Mouse (Mus musculus) gastrocnemius, postnatal 25 days (tissue): ENCODE measurements around the gene Aldob. TPM values are rescaled to one million over a fixed set of nuclear protein-coding genes. Genes with fewer than 3 reads are reported as not detected.
A peak's percentile ranks its signal among the peaks of the same experiment; 100 is the strongest.

Experiments used
- DNase-seq: peaks from one replicate; pipeline ENCODE4 v3.0.0; 2022
- long read RNA-seq, 2 experiments: library from polyadenylated mRNA; stranded (forward); transcript quantifications; one replicate each; pipeline ENCODE4 v2.0.0; 2021
- total RNA-seq, 2 experiments: library from RNA; stranded (reverse); gene quantifications; 1 replicate in 1 of 2; 2 replicates in 1 of 2; pipeline ENCODE4 v1.2.3; 2021

Aldob gene
- total RNA-seq, result not detected
- long read RNA-seq, experiment 1, partial matches to known transcripts, result 0 of 1 reads
- long read RNA-seq, experiment 1, other reads (novel, unspliced or antisense), result 1 of 1 reads
- long read RNA-seq, experiment 2, result 0 reads

DNA sequence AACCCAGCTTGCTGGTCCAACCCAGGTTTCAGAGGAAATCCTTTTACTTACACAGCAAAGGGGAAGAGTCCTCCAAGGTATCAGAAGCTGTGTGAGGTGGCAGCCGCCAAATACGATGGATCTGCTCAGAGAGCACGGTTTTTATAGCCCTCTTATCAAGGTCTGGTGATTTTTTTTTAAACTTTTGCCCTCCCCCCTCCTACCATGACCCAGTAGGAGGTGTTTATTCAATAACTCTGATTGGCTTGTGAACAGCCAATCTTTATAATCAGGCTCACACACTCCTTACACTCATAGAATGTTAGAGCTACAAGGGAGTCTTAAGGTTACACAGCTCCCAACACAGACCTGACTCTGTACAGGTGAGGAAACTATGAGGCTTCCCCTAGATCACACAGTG is at the start of gene Aldob:
Aldob (minus strand) TSS at position 164 of the 400 bp plus-strand sequence.
- DNase-seq, result no peak

DNA sequence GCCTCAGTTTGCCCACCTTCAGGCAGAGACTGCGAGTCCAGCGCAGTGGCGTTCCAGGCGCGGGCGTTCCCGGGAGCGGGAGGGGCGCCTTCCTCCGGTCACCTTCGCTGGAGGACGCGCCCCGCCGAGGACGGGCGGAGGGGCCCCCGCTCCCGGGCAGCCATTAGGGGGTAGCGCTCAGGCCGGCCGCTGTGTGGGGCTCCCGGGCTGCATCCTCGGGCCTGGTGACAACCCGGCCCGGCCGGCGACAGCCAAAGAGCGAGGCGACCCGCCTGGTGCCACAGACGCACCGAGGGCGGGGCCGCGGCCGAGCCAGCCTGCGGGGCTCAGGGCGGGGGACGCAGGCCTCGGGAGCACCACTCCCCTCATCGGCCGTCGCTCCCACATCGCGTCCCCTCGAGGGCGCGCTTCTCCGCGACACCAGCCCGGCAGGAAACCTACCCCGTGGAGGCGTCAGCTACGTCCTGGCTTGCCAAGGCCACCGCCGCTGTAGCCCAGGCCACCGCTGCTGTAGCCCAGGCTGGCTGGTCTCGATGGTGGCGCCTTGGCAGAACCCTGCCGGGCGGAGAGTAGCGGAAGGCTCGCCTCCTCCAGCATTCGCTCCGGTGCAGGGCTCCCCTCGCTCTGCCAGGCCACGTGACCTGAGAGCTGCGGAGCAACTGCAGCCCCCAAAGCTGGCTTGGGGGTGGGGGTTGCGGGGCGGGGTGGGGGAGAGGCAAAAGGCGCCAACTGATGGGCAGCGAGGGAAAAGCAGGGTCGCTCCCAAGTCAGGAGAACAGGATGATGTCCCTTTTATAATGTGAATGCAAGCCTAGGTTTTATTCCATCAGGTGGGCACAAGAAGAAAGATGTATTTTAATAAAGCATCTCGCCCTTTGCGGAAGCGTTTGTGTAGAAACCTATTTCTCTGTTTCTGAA is 48.1 kb upstream of the Aldob start, which contains the start of gene Tmem246:
Tmem246 (minus strand) TSS at position 694 of the 918 bp plus-strand sequence.
- peak; percentile 78 for DNase-seq

DNA sequence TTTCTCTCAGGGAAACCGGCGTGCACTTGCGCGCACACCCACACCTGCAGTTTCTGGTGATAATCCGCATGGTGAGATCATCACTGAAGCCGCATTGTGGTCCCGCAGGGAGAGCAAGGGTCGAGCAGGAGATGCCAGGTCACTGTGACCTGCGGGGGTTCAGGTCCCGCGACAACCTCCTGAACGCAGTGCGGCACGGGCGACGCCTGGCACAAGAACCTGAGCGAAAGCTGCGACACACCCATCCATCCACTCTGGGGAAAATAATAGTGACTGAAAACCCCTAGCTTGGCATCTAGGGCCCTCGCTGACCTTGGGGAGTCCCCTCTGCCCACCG is 47.5 kb upstream of the Aldob start:
- no peak for DNase-seq

DNA sequence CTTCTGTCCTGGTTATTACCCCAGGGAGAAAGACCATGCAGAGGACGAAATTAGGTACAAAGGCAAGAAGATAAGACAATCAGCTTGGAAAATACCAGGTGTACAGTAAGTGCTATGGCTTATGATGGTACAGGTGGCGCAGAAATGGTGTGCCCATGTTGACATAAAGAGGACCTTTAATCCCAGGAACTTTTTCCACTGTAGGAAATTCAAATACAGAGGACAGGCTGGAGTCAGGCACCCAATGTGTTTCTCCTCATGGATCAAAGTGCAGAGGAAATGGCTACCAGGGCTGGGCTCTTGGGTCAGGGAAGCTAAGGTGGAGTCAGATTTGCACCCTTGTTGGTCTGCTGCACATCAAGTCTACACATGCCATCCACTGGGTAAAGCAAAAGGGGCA is 40.8 kb upstream of the Aldob start:
- DNase-seq, result no peak

DNA sequence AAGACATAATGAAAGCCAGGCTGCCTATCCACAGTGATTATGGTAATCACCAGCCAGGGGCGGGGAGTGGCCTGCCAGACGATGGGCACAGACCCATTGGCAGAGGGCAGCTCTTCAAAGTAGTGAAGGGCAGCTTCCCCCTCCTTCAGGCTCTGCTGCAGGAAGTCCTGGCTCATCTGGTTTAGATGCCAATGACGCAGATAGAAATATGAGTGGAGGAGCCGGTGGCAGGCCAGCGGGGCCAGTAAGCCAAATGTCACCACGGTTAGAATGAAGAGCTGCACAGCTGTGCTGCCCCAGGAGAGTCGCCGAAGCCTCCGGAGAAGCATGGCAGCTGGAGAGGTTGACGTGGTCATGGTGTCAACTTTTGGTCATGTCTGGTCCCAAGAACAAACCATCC is 37.5 kb upstream of the Aldob start:
- DNase-seq, result peak; percentile 82

DNA sequence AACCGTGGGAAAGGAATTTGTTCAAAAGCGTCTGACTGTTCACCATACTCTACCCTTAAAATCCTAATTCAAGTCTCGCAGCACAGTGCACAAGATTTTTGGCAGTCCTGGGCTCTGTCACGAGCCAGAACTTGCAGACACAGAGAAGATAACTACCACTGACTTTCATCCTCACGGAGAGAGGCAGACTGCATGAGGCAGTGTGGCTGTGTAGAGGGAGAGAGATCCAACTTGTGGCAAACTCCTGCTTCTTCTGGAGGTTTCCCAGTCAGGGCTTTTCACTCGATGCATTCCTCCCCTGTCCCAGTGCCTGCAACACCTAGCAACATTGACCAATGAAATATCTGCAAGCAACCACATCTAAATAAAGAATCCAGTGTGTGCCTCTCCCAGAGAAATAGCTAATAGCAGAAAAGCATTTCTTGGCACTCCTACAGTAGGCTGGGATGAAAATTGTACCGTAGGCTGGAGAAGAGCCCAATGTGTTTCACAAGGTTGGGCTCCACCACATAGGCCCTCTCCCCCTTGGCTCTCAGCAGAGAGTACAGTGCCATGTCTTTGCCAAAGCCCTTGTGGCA is 36.3 kb upstream of the Aldob start:
- no peak for DNase-seq

DNA sequence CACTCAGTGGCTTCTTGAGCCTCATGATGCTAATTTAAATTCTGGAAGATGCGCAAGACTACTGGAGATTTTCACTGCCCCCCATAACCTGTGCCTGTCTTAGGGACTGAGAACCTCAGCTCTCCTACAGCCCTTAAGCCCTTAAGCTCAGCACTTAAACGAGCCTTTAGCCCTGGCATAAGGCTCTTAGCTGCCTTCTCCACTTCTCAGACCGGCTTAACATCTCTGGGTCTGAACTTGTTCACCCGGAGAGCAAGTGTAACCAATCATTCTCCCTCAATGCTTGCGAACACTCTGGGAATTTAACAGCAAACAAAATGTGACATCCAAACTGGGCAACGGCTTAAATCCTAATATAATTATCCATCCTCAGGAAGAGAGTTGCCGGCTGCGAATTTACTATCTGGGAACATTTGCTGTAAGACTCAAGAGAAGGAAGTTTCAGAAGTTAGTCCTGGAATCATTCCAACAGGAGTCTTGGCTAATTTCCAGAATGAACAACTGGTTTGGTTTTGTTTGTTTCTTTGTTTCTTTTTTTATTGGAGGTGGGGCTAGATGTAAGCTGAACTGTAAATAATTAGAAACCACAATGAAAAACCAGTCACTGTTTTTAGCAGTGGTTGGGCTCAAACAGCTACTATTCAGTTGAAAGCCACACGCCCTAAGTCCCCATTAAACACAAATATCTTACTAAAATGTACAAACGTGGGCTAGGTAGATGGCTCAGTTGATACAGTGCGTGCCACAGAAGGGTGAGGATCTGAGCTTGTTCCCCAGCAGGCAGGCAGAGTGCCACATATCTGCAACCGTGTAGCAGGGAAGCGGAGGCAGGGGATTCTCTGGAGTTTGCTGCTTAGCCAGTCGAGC is 34.9 kb upstream of the Aldob start:
- DNase-seq, result no peak

DNA sequence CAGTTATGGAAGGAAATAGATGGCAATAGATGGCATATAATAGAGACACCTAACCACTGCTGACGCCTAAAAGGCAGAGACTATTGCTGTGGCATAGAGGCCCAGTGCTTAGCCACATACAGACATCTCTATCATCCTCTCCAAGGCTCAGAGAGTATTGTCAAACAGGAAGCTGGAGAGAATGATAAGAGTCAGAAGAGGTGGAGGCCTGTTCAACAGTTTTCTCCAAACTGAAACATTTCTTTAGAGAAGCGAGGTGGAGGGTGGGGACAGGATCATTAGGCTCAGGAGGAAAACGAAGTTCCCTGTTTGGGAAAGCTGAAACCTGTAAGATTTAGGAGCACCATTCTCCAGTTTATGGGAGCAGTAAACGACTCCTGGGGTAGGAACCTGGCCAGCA is 31.9 kb upstream of the Aldob start:
- DNase-seq, result no peak

DNA sequence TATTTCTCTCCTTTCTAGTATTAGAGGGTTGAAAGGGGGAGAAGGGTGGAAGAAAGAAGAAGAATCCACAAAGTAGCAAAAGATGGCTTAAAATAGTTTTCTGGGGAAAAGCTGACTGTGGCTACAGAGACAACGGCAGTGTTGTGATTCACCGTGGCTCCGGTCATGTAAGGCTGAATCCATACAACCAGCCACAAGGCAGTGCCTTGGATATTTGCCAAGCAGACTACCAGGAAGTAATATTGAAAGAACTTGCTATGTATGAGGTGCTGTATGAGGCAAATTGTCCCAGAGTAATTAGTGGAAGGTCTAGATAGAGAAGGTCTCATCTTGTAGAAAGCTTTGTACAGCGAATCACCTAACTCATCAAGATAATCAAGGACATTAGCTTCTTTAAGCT is 22.8 kb upstream of the Aldob start:
- no peak for DNase-seq

DNA sequence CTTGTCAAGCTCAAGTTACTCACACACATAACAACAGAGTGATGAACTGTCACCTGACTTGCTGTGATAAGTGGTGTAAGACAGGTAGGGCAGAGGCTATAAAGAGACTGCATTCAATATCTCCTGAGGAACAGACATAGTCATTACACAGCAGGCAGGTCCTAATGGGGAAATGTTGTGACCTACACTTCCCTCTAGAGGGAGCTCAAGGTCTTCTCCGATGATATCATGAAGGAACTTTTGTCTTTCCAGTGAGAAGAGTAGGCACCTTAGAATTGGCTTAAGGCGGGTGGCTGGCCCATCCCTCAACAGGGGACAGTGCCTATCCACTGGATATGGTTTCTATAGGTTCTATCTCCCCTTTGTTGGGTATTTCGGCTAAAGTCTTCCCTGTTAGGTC is 18.3 kb upstream of the Aldob start:
- DNase-seq, result peak; percentile 12

DNA sequence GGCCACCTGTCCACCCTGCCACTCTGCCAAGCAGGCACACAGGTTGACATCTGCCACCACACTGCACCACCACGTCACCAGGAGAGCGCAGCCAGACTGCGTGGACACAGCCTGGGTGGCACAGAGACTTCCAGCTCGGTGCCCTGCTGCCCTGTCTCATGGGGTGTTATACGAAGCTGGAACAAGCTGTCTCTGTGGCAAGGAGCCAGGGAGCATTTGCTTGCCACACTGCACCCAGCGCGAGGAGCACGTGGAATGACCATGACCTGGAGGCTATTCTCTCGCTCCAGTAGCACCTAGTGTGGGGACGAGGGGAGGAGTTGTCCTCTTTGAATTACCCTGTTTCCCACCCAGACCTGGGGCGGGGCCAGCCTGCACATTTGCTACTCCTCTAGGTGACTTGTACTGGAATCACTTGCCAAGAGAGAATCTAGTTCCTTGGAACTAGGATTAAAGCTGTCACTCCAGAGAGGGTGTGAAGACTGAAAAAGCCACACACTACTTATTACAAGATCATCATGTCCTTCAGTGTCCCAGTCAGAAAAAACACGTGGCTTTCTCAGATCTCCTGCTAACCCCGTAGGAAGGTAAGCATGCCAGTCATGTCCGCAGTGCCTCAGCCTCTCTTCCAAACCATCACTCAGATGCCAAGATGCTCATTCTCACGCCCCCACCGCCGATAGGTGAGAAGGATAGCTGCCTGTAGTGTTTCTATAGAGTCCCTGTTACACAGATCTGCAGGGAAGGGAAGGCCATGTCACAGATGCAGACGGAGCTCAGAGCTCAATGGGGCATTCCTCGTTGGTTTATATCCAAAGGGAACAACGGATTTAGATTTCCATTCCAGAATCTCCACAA is 10.8 kb upstream of the Aldob start:
- DNase-seq, result peak; percentile 81

DNA sequence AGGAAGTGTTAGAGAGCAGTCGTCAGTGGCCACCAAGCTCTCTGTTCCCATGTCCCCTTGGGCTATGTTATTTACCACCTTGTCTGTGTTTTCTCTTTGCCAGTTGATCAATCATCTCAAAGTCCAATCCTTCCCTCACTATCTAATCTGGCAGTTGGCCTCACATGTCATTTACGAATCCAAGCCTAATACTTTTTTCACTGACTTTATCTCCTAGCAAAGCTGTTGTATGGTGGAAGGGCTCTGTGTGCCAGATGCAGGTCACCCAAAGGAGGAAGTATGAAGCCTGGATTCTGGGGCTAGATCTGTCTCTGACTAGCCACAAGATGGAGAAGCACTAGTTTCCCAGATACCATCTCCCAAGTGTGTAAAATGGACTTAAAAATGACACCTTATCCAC is 8.8 kb upstream of the Aldob start:
- no peak for DNase-seq

DNA sequence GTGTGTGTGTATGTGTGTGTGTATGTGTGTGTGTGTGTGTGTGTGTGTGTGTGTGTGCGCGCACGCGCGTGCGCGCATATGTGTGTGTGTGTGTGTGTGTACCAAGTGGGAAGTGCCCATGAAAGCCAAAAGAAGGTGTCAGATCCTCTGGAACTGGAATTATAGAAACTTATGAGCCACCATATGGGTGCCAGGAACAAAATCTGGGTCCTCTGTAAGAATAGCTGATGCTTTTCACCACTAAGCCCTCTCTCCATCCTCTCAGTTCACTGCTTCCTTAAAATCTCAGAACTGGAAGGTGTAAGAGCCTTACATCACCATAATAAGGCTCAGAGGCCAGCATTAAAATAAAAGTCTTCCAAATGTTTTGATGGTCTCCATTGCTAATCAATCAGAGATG is 8.0 kb upstream of the Aldob start:
- DNase-seq, result no peak

DNA sequence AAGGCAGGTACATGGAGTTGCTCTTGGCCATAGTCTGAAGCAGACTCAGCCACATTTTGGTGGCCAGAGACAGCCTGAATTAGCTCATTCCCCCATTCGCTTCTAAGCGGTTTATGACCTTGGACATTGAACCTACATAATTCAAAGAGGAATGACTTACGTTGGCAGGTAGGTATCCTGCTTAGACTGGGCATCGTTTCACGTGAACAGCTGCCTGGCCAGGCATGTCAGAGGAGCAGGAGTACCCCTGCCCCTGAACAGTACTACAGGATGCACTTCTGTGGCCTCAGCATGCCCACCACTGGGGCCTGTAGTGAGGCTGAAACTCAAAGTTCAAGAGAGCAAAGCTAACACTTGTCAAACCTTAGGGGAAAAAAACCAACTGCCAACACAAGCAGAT is 4.0 kb upstream of the Aldob start:
- no peak for DNase-seq

DNA sequence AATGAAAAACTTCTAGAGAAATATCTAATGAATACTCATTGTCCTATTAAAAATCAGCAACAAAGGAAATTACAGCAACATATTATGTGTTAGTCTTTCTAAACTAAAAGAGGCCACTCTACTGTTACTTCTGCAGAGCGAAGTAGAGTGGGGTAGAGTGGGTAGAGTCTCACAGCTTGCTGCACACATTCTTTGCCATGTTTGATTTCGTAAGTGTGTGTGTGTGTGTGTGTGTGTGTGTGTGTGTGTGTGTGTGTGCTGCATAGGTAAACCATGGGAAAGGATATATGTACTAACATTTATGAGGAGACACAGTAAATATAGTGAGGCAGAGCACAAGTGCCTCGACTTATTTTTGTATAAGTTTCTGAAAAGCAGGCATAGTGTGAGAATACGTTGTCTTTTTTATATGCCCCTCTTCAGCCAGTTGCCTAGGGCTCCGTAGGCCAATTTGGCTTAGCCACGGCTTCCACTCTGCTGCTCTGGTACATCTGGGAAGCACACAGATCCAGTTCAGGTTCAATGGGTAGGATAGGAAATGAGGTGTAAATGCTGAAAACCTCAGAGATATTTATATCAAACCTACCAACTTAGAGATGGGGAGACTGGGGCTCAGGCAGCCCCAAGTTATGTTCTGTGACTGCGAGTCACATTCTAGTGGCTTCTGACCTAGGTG is 1.7 kb downstream of the Aldob start:
- DNase-seq, result no peak

DNA sequence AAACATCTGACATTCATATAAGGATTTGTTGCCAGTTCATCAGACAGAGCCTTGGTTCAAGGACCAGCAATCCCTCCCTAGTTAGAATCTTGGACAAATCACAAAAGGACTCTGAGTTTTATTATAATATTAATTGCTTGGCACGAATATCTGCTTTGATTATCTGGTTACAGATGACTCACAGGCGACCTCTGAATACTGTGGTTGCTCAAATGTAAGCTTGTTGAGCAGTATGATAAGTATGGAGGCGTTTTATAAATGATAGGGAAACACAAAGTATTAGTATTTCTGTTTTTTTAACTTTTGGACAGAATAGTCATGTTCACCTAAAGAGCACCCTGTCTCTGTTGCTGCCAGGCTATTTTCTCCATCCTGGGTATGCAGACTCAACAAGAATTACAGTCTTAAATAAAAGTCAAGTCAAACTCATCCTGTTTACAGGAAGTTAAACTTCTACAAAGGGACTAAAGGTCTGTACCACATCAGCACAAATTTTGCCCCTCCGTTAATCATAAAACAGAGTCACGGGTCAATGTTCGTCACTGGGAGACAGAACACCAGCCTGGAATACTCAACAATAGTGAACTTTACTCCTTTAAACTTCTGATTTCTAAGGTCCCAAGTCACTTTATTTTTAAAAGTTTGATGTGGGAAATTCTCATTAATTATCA is 2.3 kb downstream of the Aldob start:
- DNase-seq, result no peak

DNA sequence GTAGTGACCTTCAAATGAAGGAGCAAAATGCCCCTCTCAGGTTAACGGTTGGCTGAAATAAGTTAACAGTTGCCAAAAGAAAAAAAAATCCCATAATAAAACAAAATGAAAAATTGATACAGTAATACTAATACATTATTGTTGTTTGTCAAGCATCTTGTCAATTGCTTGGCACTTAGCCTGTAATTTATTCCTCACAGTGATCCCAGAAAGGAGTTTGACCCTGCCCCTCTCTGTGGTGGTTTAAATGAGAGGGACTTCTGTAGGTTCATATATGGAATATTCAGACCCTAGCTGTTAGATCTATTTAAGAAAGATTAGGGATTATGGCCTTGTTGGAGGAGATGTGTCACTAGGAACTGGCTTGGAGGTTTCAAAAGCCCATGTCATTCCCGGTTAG is 3.3 kb downstream of the Aldob start:
- DNase-seq, result no peak

DNA sequence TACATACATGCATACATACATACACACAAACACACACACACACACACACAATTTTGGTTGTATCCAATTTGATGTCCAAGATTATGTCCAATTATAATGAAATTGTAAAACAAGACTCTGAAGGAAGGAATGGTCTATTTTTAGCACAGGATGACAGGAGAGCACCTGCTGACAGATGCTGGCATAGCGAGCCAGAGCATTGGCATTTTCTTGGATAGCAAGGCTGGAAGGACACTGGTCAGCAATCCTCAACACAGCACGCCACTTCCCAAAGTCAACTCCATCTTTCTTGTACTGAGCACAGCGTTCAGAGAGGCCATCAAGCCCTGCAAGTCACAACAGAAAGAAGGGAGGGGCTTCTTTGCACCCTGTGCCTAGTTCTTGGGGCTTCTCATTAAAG is 8.4 kb downstream of the Aldob start:
- no peak for DNase-seq

DNA sequence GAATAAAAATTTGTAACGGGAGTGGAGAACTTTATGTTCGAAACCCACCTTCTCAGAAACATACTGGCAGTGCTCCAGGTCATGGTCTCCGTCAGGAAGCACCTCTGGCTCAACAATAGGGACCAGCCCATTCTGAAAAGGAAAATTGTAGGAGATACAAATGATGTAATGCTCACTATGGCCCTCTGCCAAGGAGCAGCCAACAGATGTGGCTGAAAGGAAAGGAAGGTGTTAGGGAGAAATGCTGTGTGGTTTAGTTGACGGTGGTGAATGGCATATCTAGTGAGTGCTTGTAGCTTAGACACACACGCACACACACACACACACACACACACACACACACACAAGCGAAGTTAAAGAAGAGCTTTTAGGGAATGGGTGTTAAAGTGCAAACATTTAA is 9.7 kb downstream of the Aldob start:
- DNase-seq, result no peak

DNA sequence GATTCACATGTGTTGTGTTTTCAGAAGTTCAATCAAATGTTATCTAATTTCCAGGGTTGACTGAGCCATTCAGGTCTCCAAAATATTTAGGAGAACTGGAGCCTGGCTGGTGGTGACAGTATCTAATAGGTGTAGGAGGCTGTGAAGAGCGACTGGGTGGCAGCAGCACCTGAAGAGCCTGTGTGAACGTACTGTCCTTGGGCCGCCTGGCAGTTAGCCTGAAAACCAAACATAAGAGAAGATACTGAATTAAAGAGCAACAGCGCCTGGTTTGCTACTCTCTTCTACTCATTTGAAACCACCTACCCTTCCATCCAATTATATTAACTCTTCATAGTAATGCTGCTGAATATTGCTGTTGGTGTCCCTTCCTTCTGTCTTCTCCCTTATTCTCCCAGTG is 12.7 kb downstream of the Aldob start:
- no peak for DNase-seq
